Mouse (Mus musculus): Measurements from ENCODE around the gene M1ap. TPM values are rescaled to one million over a fixed set of nuclear protein-coding genes. Genes with fewer than 3 reads are reported as not detected.

M1ap gene
- polyA plus RNA-seq, 1 experiment, result not detected

DNA sequence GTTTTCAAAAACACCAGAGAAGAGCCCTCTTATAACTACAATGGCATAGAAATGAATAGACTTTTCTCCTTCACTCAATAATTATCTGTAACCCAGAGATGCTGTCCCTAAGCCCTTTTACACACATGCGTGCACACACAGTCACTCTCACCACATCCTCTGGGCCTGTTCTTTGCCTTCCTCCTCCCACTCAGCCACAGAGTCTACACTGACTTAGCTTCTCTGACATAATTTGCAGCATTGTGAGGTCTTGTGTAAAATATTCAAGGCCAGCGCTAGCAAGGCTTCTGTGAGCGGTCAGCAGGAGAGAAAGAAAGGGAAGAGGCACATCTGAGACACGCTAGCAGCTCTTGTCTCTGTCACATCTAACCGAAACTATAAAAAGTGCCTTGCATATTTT is 66.7 kb downstream of the M1ap start:
- Histone ChIP-seq H3K4me1 (ENCODE audit: control insufficient read depth, insufficient read depth, low read length) (peaks cover 17% of the 10 kb centered on the region), H3K27ac (ENCODE audit: insufficient read depth, low read length) (peak overlapping the region; percentile 93)
- TF ChIP-seq CTCF (IDR thresholded peaks at IDR 0.05; ENCODE audit: borderline replicate concordance, insufficient read depth, low read length) (no peak), POLR2A (IDR thresholded peaks at IDR 0.05; ENCODE audit: low read depth, low read length) (no peak)

GRCm38 (mm10) chr6:83014482-83015466 is 68.1 kb downstream of the M1ap start:
- Histone ChIP-seq H3K4me1 (ENCODE audit: control insufficient read depth, insufficient read depth, low read length) (peaks cover 17% of the 10 kb centered on the region), H3K27ac (ENCODE audit: insufficient read depth, low read length) (peak overlapping the region; percentile 93), H3K4me3 (ENCODE audit: insufficient read depth, low read length) (no peak overlapping the region)
- TF ChIP-seq POLR2A (IDR thresholded peaks at IDR 0.05; ENCODE audit: low read depth, low read length) (no peak), CTCF (IDR thresholded peaks at IDR 0.05; ENCODE audit: borderline replicate concordance, insufficient read depth, low read length) (no peak)

More for the DNA sequence above, 66.7 kb downstream of the M1ap start:
- H3K4me3 ChIP-seq (ENCODE audit: insufficient read depth, low read length), result no peak overlapping the region

GRCm38 (mm10) chr6:83015749-83016148 is 69.0 kb downstream of the M1ap start:
- TF ChIP-seq POLR2A (IDR thresholded peaks at IDR 0.05; ENCODE audit: low read depth, low read length), result no peak
- TF ChIP-seq CTCF (IDR thresholded peaks at IDR 0.05; ENCODE audit: borderline replicate concordance, insufficient read depth, low read length), result no peak
- H3K27ac ChIP-seq (ENCODE audit: insufficient read depth, low read length), result peak overlapping the region; percentile 99

GRCm38 (mm10) chr6:83017190-83017589 is 70.5 kb downstream of the M1ap start:
- Histone ChIP-seq H3K4me3 (ENCODE audit: insufficient read depth, low read length) (no peak overlapping the region), H3K27ac (ENCODE audit: insufficient read depth, low read length) (peak overlapping the region; percentile 96), H3K4me1 (ENCODE audit: control insufficient read depth, insufficient read depth, low read length) (peaks cover 20% of the 10 kb centered on the region)
- TF ChIP-seq POLR2A (IDR thresholded peaks at IDR 0.05; ENCODE audit: low read depth, low read length), result peak; percentile 30
- TF ChIP-seq CTCF (IDR thresholded peaks at IDR 0.05; ENCODE audit: borderline replicate concordance, insufficient read depth, low read length), result no peak

More at GRCm38 (mm10) chr6:83015749-83016148, 69.0 kb downstream of the M1ap start:
- Histone ChIP-seq H3K4me3 (ENCODE audit: insufficient read depth, low read length) (no peak overlapping the region), H3K4me1 (ENCODE audit: control insufficient read depth, insufficient read depth, low read length) (peaks cover 17% of the 10 kb centered on the region)

DNA sequence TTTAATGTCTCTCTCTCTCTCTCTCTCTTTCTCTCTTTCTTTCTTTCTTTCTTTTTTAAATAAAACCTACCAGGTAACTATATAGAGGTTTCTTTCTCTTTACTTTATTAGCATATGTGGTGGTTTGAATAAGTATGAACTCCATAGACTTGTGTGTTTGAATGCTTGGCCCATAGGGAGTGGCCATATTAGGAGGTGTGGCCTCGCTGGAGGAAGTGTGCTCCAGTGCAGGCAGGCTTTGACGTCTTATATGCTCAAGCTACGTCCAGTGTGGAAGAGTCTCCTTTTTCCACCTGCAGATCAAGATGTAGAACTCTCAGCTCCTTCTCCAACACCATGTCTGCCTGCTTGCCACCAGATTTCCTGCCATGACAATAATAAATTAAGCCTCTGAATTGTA is 72.3 kb downstream of the M1ap start:
- no peak overlapping the region for H3K27ac ChIP-seq (ENCODE audit: insufficient read depth, low read length)

DNA sequence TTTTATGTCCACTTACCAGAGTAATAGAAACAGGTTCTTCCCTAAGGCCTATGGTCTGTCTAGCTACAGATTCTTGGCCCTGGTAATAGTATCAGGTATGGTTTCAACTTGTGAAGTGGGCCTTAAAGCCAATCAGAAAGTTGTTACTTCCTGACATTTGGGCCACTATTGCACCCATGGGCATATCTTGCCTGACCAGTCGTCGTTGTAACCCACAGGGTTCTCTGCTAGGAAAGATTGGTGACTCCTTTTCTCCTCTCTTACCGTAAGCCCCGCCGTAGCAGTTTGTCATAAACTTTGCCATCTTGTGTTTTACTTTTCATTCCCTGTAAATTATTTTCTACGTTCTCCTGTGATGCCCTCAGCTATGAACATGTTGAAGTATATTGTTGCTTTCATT is 73.4 kb downstream of the M1ap start:
- no peak for TF ChIP-seq POLR2A (IDR thresholded peaks at IDR 0.05; ENCODE audit: low read depth, low read length)
- TF ChIP-seq CTCF (IDR thresholded peaks at IDR 0.05; ENCODE audit: borderline replicate concordance, insufficient read depth, low read length), result no peak
- H3K27ac ChIP-seq (ENCODE audit: insufficient read depth, low read length), result no peak overlapping the region
- H3K4me3 ChIP-seq (ENCODE audit: insufficient read depth, low read length), result no peak overlapping the region
- peaks cover 29% of the 10 kb centered on the region for H3K4me1 ChIP-seq (ENCODE audit: control insufficient read depth, insufficient read depth, low read length)

More for the DNA sequence above, 72.3 kb downstream of the M1ap start:
- no peak overlapping the region for H3K4me3 ChIP-seq (ENCODE audit: insufficient read depth, low read length)
- TF ChIP-seq POLR2A (IDR thresholded peaks at IDR 0.05; ENCODE audit: low read depth, low read length), result no peak
- no peak for TF ChIP-seq CTCF (IDR thresholded peaks at IDR 0.05; ENCODE audit: borderline replicate concordance, insufficient read depth, low read length)
- H3K4me1 ChIP-seq (ENCODE audit: control insufficient read depth, insufficient read depth, low read length), result peaks cover 26% of the 10 kb centered on the region

DNA sequence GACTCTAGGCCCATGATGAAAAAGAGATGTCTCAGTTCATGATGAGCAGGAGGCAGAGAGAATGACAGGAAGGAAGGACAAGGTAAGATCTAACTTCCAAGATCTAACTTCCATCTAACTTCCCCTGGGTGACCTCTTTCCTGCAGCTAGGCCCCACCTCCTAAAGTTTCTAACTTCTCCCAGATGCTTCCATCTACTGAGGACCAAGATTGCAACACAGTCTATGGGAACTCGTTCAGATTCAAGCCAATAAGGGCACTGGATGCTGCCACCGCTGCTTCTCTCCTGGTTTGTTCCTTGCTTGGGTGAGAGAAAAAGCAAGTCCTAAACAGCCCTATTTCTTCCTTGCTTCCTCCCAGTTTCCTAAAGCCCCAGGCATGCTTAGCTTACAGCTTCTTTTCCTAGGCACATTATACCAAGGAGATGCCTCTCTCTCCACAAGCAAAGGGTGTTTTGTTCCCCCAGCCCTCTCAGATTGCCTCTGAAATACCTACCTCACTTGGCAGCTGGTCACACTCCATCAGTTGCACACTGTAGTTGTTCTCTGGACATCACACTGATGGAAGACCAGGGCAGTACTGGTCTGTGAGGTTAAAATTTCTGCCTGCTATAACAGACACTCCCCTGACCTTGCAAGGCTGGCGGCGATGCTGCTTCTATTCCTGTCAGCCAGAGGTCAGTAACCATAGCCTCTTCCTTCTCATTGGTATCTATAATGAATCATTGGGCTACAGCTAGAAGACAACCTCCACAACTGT is 74.3 kb downstream of the M1ap start:
- no peak overlapping the region for H3K27ac ChIP-seq (ENCODE audit: insufficient read depth, low read length)
- H3K4me1 ChIP-seq (ENCODE audit: control insufficient read depth, insufficient read depth, low read length), result peaks cover 27% of the 10 kb centered on the region
- no peak overlapping the region for H3K4me3 ChIP-seq (ENCODE audit: insufficient read depth, low read length)
- no peak for TF ChIP-seq CTCF (IDR thresholded peaks at IDR 0.05; ENCODE audit: borderline replicate concordance, insufficient read depth, low read length)
- no peak for TF ChIP-seq POLR2A (IDR thresholded peaks at IDR 0.05; ENCODE audit: low read depth, low read length)

GRCm38 (mm10) chr6:83023008-83023407 is 76.3 kb downstream of the M1ap start:
- peak overlapping the region; percentile 95; the same call in 1 of the 2 replicates for H3K27ac ChIP-seq (ENCODE audit: insufficient read depth, low read length)
- TF ChIP-seq POLR2A (IDR thresholded peaks at IDR 0.05; ENCODE audit: low read depth, low read length) (no peak), CTCF (IDR thresholded peaks at IDR 0.05; ENCODE audit: borderline replicate concordance, insufficient read depth, low read length) (no peak)
- no peak overlapping the region for H3K4me3 ChIP-seq (ENCODE audit: insufficient read depth, low read length)
- H3K4me1 ChIP-seq (ENCODE audit: control insufficient read depth, insufficient read depth, low read length), result peaks cover 26% of the 10 kb centered on the region

- Histone ChIP-seq H3K4me3 (ENCODE audit: insufficient read depth, low read length) (no peak overlapping the region), H3K4me1 (ENCODE audit: control insufficient read depth, insufficient read depth, low read length) (peaks cover 32% of the 10 kb centered on the region), H3K27ac (ENCODE audit: insufficient read depth, low read length) (peak overlapping the region; percentile 95)
- TF ChIP-seq CTCF (IDR thresholded peaks at IDR 0.05; ENCODE audit: borderline replicate concordance, insufficient read depth, low read length) (no peak), POLR2A (IDR thresholded peaks at IDR 0.05; ENCODE audit: low read depth, low read length) (no peak)
Measured at GRCm38 (mm10) chr6:83023786-83024185, 77.1 kb downstream of the M1ap start.

All from embryonic fibroblast, embryonic 13.5 days (primary cell).